Mouse (Mus musculus): ENCODE data around the gene Rslcan18. TPM values are rescaled to one million over a fixed set of nuclear protein-coding genes. Genes with fewer than 3 reads are reported as not detected.

The Rslcan18 gene
- total RNA-seq, 2 experiments from 2014 or later, result 0.29 to 0.44 TPM

GRCm38 (mm10) chr13:67090154-67090553, 25.9 kb downstream of the Rslcan18 start:
- TF ChIP-seq CTCF (IDR thresholded peaks at IDR 0.05), result no peak

DNA sequence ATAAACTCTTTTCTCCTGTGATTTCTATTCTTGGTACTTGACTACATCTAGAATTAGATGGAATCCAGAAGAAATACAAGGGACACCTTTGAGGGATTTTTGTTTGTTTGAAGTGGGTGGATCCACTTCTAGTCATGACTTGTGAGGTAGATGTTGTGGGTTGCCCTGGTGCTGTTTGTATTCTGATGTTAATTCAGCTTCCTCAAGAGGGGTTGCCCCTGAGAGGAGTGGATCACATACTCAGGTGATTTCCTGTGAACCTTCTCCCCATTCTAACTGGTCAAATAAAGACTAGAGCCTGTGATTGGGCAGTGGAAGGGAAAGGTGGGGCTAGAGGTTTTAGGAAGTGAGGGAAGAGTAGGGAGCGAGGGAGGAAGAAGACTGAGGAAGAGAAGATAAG, 34.1 kb downstream of the Rslcan18 start:
- peak overlapping the region; percentile 54 for H3K4me3 ChIP-seq
- intact Hi-C loops (cut with DNase I), result loop anchor here (1.0 to 5.0 kb wide), 3 partner anchors 21 to 150 kb away; partner anchors contain the start of genes Gm28557 and Zfp712
- DNase-seq (ENCODE audit: extremely low spot score in 1 of 2, low spot score in 2 of 2), result no peak
- TF ChIP-seq CTCF (IDR thresholded peaks at IDR 0.05), result no peak
- peak overlapping the region; percentile 80 for H3K27ac ChIP-seq

More at GRCm38 (mm10) chr13:67090154-67090553, 25.9 kb downstream of the Rslcan18 start:
- DNase-seq (ENCODE audit: extremely low spot score in 1 of 2, low spot score in 2 of 2), result no peak
- intact Hi-C loops (cut with DNase I), result loop anchor here (2.0 kb wide), 1 partner anchor 17 kb away; no protein-coding TSS in a partner anchor
- H3K4me3 ChIP-seq, result no peak overlapping the region
- no peak overlapping the region for H3K27ac ChIP-seq

DNA sequence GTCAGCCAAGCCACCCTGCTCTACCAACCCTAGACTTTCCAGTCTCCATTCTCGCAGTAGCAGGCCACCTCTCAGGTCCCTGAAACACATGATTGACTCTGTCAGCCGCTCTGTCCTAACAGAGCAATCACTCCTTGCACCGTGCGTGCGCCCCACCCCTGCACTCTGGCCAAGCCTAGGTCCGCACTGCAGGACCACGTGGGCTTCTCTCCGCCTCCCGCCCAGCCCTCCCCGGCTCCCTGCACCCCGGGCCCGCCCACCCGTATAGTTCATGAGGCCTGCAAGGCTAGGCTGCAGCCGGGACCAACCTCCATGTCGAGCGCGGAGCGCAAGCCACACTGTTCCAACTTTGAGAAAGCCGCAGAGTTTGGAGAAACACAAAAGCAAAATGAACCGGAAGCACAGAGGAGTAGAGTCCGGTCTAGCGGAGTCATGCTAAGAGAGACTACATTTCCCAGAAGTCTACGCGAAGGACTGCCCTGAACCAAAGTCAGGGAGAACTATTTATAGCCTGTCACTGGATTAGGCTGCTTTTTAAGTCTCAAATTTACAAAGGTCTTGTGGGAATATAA, 34.8 kb downstream of the Rslcan18 start:
- Histone ChIP-seq H3K4me3 (peak overlapping the region; percentile 54), H3K27ac (peak overlapping the region; percentile 80)
- no peak for TF ChIP-seq CTCF (IDR thresholded peaks at IDR 0.05)
- peak; percentile 53 to 66 for DNase-seq (ENCODE audit: extremely low spot score in 1 of 2, low spot score in 2 of 2)
- intact Hi-C loops (cut with DNase I), result loop anchor here (1.0 to 5.0 kb wide), 3 partner anchors 20 to 149 kb away; partner anchors contain the start of genes Gm28557 and Zfp712

- no peak for DNase-seq (ENCODE audit: extremely low spot score in 1 of 2, low spot score in 2 of 2)
- no peak overlapping the region for H3K27ac ChIP-seq
- TF ChIP-seq CTCF (IDR thresholded peaks at IDR 0.05), result no peak
- H3K4me3 ChIP-seq, result no peak overlapping the region
- intact Hi-C loops (cut with DNase I), result no loop called here
Observed at GRCm38 (mm10) chr13:67077244-67077643, 38.8 kb downstream of the Rslcan18 start.

- no peak for TF ChIP-seq CTCF (IDR thresholded peaks at IDR 0.05)
- intact Hi-C loops (cut with DNase I), result no loop called here
- DNase-seq (ENCODE audit: extremely low spot score in 1 of 2, low spot score in 2 of 2), result no peak
- no peak overlapping the region for H3K27ac ChIP-seq
- no peak overlapping the region for H3K4me3 ChIP-seq
Observed at GRCm38 (mm10) chr13:67072786-67073185, 43.3 kb downstream of the Rslcan18 start.

DNA sequence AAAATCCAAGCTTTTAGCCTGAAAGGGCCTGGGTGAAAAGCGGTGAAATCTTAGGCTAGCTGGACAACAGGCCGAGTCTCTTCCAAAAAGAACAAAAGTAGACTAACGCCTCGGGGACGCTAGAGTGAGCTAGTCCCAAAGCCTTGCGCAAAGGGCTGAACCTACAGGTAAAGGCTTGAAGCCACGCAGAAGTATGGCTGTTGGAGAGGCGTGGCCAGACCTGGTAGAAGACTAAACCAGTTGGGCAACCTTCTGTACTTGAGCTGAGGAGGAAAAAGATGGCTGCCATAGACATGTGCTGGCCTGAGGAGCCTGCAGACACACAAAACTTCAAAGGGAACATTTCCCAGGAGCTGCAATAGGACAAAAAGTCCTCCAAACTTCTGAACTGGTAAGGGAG, 50.7 kb downstream of the Rslcan18 start:
- Histone ChIP-seq H3K27ac (no peak overlapping the region), H3K4me3 (no peak overlapping the region)
- intact Hi-C loops (cut with DNase I), result no loop called here
- no peak for DNase-seq (ENCODE audit: extremely low spot score in 1 of 2, low spot score in 2 of 2)
- no peak for TF ChIP-seq CTCF (IDR thresholded peaks at IDR 0.05)

- Histone ChIP-seq H3K4me3 (no peak overlapping the region), H3K27ac (no peak overlapping the region)
- no peak for TF ChIP-seq CTCF (IDR thresholded peaks at IDR 0.05)
- DNase-seq (ENCODE audit: extremely low spot score in 1 of 2, low spot score in 2 of 2), result no peak
- intact Hi-C loops (cut with DNase I), result no loop called here
Observed at GRCm38 (mm10) chr13:67062427-67062826, 53.6 kb downstream of the Rslcan18 start.

DNA sequence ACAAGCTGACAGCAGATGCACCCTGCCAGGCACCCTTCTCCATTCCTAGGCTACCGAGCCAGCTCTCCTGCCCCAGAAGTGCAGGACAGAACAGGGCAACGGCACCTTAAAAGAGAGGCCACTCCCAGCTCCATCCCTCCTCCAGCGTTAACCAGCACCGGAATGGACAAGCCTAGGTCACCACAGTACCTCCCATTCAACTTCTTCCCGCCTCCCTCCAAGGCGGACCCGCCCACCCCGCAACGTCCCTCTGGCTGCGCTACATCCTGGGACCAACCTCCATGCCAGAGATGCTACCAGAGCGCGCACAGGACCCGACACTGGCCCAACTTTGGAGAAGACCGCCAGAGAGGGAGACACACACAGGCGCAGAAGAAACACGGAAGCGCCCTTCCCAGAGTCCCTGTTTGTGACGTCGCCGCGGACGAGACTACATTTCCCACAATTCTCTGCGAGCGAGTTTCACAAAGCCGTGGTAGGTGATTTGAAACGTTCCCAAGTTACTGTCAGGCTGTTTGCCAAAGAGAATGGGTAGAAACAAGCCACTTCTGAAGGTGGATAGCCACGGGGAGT, 55.2 kb downstream of the Rslcan18 start, which contains the start of gene Zfp712:
Zfp712 (minus strand) TSS at position 385 of the 573 bp plus-strand sequence.
- intact Hi-C loops (cut with DNase I), result loop anchor here (1.0 to 2.0 kb wide), 2 partner anchors 20 to 68 kb away; no protein-coding TSS in a partner anchor
- peak within 1 kb of the TSS; percentile 56 for H3K4me3 ChIP-seq
- TF ChIP-seq CTCF (IDR thresholded peaks at IDR 0.05), result no peak; the same call in 1 of the 2 replicates
- H3K27ac ChIP-seq, result peak within 1 kb of the TSS; percentile 85
- DNase-seq (ENCODE audit: extremely low spot score in 1 of 2, low spot score in 2 of 2), result peak; percentile 88 to 93

GRCm38 (mm10) chr13:67060161-67060785, 55.8 kb downstream of the Rslcan18 start:
- peak overlapping the region; percentile 56 for H3K4me3 ChIP-seq
- no peak for TF ChIP-seq CTCF (IDR thresholded peaks at IDR 0.05)
- DNase-seq (ENCODE audit: extremely low spot score in 1 of 2, low spot score in 2 of 2), result no peak
- intact Hi-C loops (cut with DNase I), result loop anchor here (2.0 kb wide), 1 partner anchor 69 kb away; no protein-coding TSS in a partner anchor
- peak overlapping the region; percentile 85 for H3K27ac ChIP-seq

Other genes starting within 250 kb of the Rslcan18 start
- gene Gm10767, start 211.3 kb downstream of the Rslcan18 start, total RNA-seq (2021), result 1 to 10 TPM; 3.8 to 3.9 TPM
- gene Zfp712, start 55.1 kb downstream of the Rslcan18 start, total RNA-seq (2021), result 1 to 10 TPM; 4.3 to 4.7 TPM
- gene Zfp708, start 18.3 kb downstream of the Rslcan18 start, total RNA-seq (2021), result 1 to 10 TPM; 2.2 to 2.4 TPM
- gene Gm28557, start 7.7 kb downstream of the Rslcan18 start, total RNA-seq (2021), result 1 to 10 TPM; 1.9 to 3.2 TPM
- 10 to 100 TPM in 1 of 2 experiments, 1 to 10 TPM in 1; 8.8 to 10.0 TPM for gene Zfp759, start 5.4 kb upstream of the Rslcan18 start, total RNA-seq (2021)
- 1 to 10 TPM; 4.2 to 4.8 TPM for gene Rsl1, start 56.9 kb upstream of the Rslcan18 start, total RNA-seq (2021)
- gene Zfp455, start 78.2 kb upstream of the Rslcan18 start, total RNA-seq (2021), result 1 to 10 TPM; 2.9 to 3.5 TPM
- gene Zfp458, start 162.2 kb upstream of the Rslcan18 start, total RNA-seq (2021), result 10 to 100 TPM; 19.0 to 22.1 TPM
- 1 to 10 TPM; 4.2 to 4.9 TPM for gene Zfp457, start 190.2 kb upstream of the Rslcan18 start, total RNA-seq (2021)
- 1 to 10 TPM; 3.1 to 3.8 TPM for gene Zfp595, start 216.3 kb upstream of the Rslcan18 start, total RNA-seq (2021)
- gene Gm28044, start 244.3 kb upstream of the Rslcan18 start, total RNA-seq (2021), result 1 to 10 TPM in 1 of 2 experiments, under 1 TPM in 1; 0.81 to 1.8 TPM
- gene Zfp953, start 244.3 kb upstream of the Rslcan18 start, total RNA-seq (2021), result 1 to 10 TPM in 1 of 2 experiments, under 1 TPM in 1; 0.86 to 1.2 TPM